Mouse (Mus musculus) CH12.LX (cell line): ENCODE data around the gene Lamp1.

ENCODE experiments used
- EP300 ChIP-seq: IDR thresholded peaks from 2 replicates; pipeline ENCODE4 v1.6.1; 2011; ENCODE audit warnings: low read length, improper control_type of control experiment
- TBP ChIP-seq: conservative IDR thresholded peaks from 2 replicates; pipeline ENCODE4 v1.6.1; 2011; ENCODE audit warnings: low read depth, low read length, improper control_type of control experiment

- TF ChIP-seq EP300 (no peak), TBP (no peak)
Measured at GRCm38 (mm10) chr8:13141681-13142080, 17.3 kb upstream of the Lamp1 start.
